Mouse (Mus musculus) duodenum, adult 2 months (tissue): ENCODE data around the gene Ttc5. TPM values are rescaled to one million over a fixed set of nuclear protein-coding genes. Genes with fewer than 3 reads are reported as not detected.

Experiments
- polyA plus RNA-seq: library from polyadenylated mRNA; depleted of rRNA; stranded (reverse); fragments of >200 nt; gene quantifications from 2 replicates; pipeline ENCODE4 v1.2.3, GENCODE M21; 2012; ENCODE audit warnings: low replicate concordance; rRNA removed

Ttc5 gene
- 11.4 and 14.5 TPM in 2 replicates for polyA plus RNA-seq

DNA sequence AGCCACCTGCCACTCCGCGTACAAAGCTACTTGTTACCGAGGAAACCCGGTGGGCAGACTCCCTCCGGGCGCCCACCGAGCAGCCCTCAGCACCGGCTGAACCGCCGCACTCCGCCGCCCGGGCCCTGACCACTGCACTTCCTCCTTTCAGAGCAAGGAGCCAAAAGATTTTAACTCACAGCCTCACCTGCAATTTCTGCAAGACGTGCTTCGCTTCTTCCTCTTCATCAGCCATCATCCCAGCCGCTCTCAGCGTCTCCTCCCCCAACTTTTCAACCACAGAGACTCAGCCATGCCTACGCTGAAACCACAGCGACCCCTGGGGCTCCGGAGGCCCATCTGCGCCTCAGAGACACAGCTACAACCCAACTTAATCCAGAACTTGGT is at the start of gene Ttc5:
Gene Ttc5 (minus strand): TSS at position 269 of the 387 bp plus-strand sequence.

DNA sequence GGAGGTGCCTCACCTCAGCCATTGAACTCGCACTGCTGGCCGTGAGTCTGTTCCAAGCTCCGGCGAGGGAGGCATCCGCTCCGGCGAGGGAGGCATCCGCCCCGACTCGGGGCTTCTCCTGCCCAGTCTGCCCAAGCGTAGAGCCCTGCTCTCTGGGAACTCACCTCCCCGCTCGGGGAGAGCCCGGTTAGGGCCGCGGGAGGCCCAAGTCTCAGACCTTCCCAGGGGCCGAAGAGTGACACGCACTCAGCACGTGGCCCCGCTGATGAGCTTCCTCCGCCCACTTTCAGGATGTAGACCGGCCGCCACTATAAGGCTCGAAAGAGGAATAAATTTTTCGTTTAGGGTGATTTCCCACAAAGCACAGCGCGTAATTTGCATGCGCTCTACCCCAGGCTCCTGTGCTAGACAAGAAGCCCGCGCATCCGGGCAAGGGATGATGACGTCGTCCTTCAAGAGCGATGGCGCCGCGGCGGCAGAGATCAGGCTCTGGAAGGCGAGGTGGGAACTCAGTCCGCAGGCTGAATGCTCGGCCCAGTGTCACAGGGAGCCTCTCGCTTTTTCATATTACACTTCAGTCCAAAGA is 22.3 kb upstream of the Ttc5 start, which contains the start of the genes Ccnb1ip1 and Parp2:
Gene Ccnb1ip1 (minus strand): TSS at position 246 of the 586 bp plus-strand sequence.
Gene Parp2 (plus strand): TSS at position 355 of the 586 bp plus-strand sequence.

DNA sequence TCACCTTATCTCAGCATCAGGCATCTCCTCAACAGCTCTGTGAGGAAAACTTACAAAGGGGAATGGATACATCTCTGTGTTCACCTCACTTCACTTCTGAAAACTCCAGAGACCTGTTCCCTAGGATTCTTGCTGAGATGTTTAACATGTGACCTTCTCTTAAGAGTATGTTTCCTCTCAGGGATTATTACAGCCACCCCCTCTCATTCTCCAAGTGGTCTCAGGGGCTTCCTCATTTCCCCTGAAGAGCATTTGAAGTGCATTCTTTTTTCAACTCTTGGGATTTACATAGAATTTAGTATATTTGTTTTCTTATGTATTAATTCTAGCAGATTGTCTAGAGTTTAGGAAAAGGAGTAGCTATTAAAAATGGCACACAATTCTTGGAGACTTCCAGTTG is 40.3 kb downstream of the Ttc5 start, which contains the start of gene Olfr749:
Gene Olfr749 (minus strand): TSS at position 101 of the 400 bp plus-strand sequence.

Other genes starting within 250 kb of the Ttc5 start
- gene Olfr744, start 170.6 kb downstream of the Ttc5 start, polyA plus RNA-seq = not detected in 2 replicates
- not detected in 2 replicates for gene Olfr745, start 146.1 kb downstream of the Ttc5 start, polyA plus RNA-seq
- not detected in 2 replicates for gene Olfr746, start 138.4 kb downstream of the Ttc5 start, polyA plus RNA-seq
- gene Olfr747, start 92.3 kb downstream of the Ttc5 start, polyA plus RNA-seq = not detected in 2 replicates
- gene Olfr748, start 78.1 kb downstream of the Ttc5 start, polyA plus RNA-seq = not detected in 2 replicates
- not detected in 2 replicates for gene Olfr749, start 40.4 kb downstream of the Ttc5 start, polyA plus RNA-seq
- not detected in 2 replicates for gene Ccnb1ip1, start 22.2 kb upstream of the Ttc5 start, polyA plus RNA-seq
- 3.8 and 4.2 TPM in 2 replicates for gene Parp2, start 22.3 kb upstream of the Ttc5 start, polyA plus RNA-seq
- gene Tep1, start 85.0 kb upstream of the Ttc5 start, polyA plus RNA-seq = 47.0 and 78.2 TPM in 2 replicates
- gene Klhl33, start 112.0 kb upstream of the Ttc5 start, polyA plus RNA-seq = 1.1 and 1.4 TPM in 2 replicates
- gene Osgep, start 139.4 kb upstream of the Ttc5 start, polyA plus RNA-seq = 59.8 and 114 TPM in 2 replicates
- 9.8 and 11.7 TPM in 2 replicates for gene Apex1, start 139.4 kb upstream of the Ttc5 start, polyA plus RNA-seq
- 51.5 and 99.7 TPM in 2 replicates for gene Pip4p1, start 145.3 kb upstream of the Ttc5 start, polyA plus RNA-seq
- gene Pnp, start 145.6 kb upstream of the Ttc5 start, polyA plus RNA-seq = 36.3 and 64.3 TPM in 2 replicates
- 8.9 TPM in 1 of 2 replicates, not detected in the other for gene Gm49342, start 159.0 kb upstream of the Ttc5 start, polyA plus RNA-seq
- gene Pnp2, start 170.5 kb upstream of the Ttc5 start, polyA plus RNA-seq = 22.4 and 57.7 TPM in 2 replicates
- gene Rnase10, start 222.2 kb upstream of the Ttc5 start, polyA plus RNA-seq = not detected in 2 replicates